In genomic region chr13:45576185-45576584, GRCm38 (mm10) we compare ENCODE assay signal across 8 mouse cellular contexts.
DNase-seq lines count a peak whose midpoint lies in the region; ATAC-seq and TF ChIP-seq lines count a peak whose summit lies in the region.

No protein-coding gene starts in this region.

- no peaks in the 10 kb centered on the region for H3K4me1 ChIP-seq in kidney, adult 2 months (ENCODE audit: control insufficient read depth, insufficient read depth, low read length)

- H3K27ac ChIP-seq in kidney, adult 2 months (ENCODE audit: insufficient read depth, low read depth, low read length): peak overlapping the region; percentile 55

- H3K4me3 ChIP-seq in kidney, adult 2 months (ENCODE audit: insufficient read depth, low read depth, low read length): no peak overlapping the region
- H3K4me3 ChIP-seq in myocyte: no peak overlapping the region

- TF ChIP-seq POLR2A in kidney, adult 2 months (IDR thresholded peaks at IDR 0.05; ENCODE audit: low read depth, low read length): no peak
- no peak for TF ChIP-seq POLR2A in myocyte (IDR thresholded peaks at IDR 0.05; ENCODE audit: insufficient read length, low read depth)

- H3K4me2 ChIP-seq in myocyte (ENCODE audit: low read depth): peak overlapping the region; percentile 42

- no peaks in the 10 kb centered on the region for H3K79me2 ChIP-seq in myocyte (ENCODE audit: control insufficient read depth, insufficient read depth)

- H3ac ChIP-seq in myocyte (ENCODE audit: control insufficient read depth, insufficient read length): no peak overlapping the region

- no peaks in the 10 kb centered on the region for H3K36me3 ChIP-seq in kidney, adult 2 months (ENCODE audit: control insufficient read depth, insufficient read depth, low read length)
- no peaks in the 10 kb centered on the region for H3K36me3 ChIP-seq in myocyte (ENCODE audit: control insufficient read depth, insufficient read depth)

- TF ChIP-seq CTCF in kidney, adult 2 months (conservative IDR thresholded peaks at IDR 0.05; ENCODE audit: insufficient read depth, insufficient read length, low read depth, low read length): no peak

- peak; percentile 70 for DNase-seq in testis, postnatal 10 days (ENCODE audit: low spot score)
- no peak for DNase-seq in testis, postnatal 14 days (ENCODE audit: low spot score)
- peak; percentile 95 for DNase-seq in heart, adult 8-10 months (ENCODE audit: low spot score)
- DNase-seq in kidney, adult 2 months: peak; percentile 96

- H3K27me3 ChIP-seq in kidney, adult 2 months (replicated peaks; ENCODE audit: control insufficient read depth, insufficient read depth, low read length): no peaks in the 10 kb centered on the region
- no peaks in the 10 kb centered on the region for H3K27me3 ChIP-seq in myocyte (ENCODE audit: control insufficient read depth, insufficient read depth, insufficient read length)

- 42% methylated on average over 4 of the region's 4 CpGs for WGBS in kidney, adult 2 months

- no peak for ATAC-seq in megakaryocyte-erythroid progenitor cell, adult 5-6 weeks (replicated peaks; ENCODE audit: low FRiP score, low TSS enrichment, poor library complexity, severe bottlenecking)
- ATAC-seq in CD4-positive, CD25-positive, alpha-beta regulatory T cell, adult 4 months: no peak
- no peak for ATAC-seq in granulocyte monocyte progenitor cell, adult 5-6 weeks (replicated peaks; ENCODE audit: poor library complexity, severe bottlenecking)

TF ChIP-seq in myocyte, 11 proteins besides CTCF, POLR2A, EP300 and RAD21:
- TF ChIP-seq E2F4 (IDR thresholded peaks at IDR 0.05; ENCODE audit: insufficient read depth) (no peak), CEBPB (IDR thresholded peaks at IDR 0.05; ENCODE audit: insufficient read depth, poor library complexity, severe bottlenecking) (no peak), REST (IDR thresholded peaks at IDR 0.05; ENCODE audit: insufficient read depth, insufficient read length) (no peak), MAX (IDR thresholded peaks at IDR 0.05; ENCODE audit: low read depth) (no peak), SRF (IDR thresholded peaks at IDR 0.05; ENCODE audit: control insufficient read depth, insufficient read length, low read depth) (no peak), POLR2AphosphoS2 (IDR thresholded peaks at IDR 0.05; ENCODE audit: insufficient read length, low read depth) (no peak), TCF3 (IDR thresholded peaks at IDR 0.05; ENCODE audit: insufficient read length, low read depth) (no peak), MYOD1 (IDR thresholded peaks at IDR 0.05; ENCODE audit: control insufficient read depth in 1 of 3, insufficient read length in 2 of 3, low read depth in 2 of 3) (peak in 2 of 3 experiments; percentile 19 to 37), USF1 (IDR thresholded peaks at IDR 0.05; ENCODE audit: low read depth) (no peak), MYOG (IDR thresholded peaks at IDR 0.05; ENCODE audit: control insufficient read depth in 1 of 3, insufficient read depth in 1 of 3, insufficient read length in 2 of 3, low read depth in 2 of 3) (peak in 1 of 3 experiments; percentile 14), TCF12 (IDR thresholded peaks at IDR 0.05; ENCODE audit: insufficient read depth, poor library complexity, severe bottlenecking) (no peak)
